In the genomic region with DNA sequence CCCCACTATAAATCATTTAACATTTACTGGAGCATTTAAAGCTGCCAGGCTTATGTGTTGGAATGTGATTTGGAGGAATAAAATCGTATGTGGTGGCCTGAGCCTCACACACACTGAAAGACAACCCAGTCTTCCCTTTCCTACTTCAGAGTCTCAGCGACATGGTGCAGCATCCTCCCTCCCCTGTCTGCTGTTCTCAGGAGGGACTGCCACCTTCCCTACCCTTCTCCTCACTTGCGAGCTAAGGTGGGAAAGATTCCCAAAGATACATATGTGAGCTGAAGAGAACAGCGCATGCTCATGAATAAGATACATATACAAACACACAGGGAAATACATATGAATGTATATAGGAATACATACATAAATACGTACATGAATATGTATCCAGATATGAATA, we compare ENCODE assay signal across 24 mouse cellular contexts.
A peak's percentile ranks its signal among the peaks of the same experiment; 100 is the strongest.
DNase-seq lines count a peak whose midpoint lies in the region; ATAC-seq and TF ChIP-seq lines count a peak whose summit lies in the region.
"Had no signal": no experiment of that assay in that cellular context is flagged by ENCODE, and none has a peak within 500 bp of the region (broad histone marks: within the 10 kb centered on the region; RNA-seq: fewer than 3 reads in every experiment).

No protein-coding gene starts in this region.

- no peak for TF ChIP-seq POLR2A in spleen, adult 2 months (IDR thresholded peaks at IDR 0.05; ENCODE audit: low read depth, low read length)

- H3K36me3 ChIP-seq in forebrain, embryonic 13.5 days (ENCODE audit: poor library complexity, severe bottlenecking) = no peaks in the 10 kb centered on the region
- H3K36me3 ChIP-seq in forebrain, embryonic 12.5 days (replicated peaks) = no peaks in the 10 kb centered on the region
- H3K36me3 ChIP-seq in forebrain, embryonic 16.5 days (ENCODE audit: control insufficient read depth, insufficient read depth) = no peaks in the 10 kb centered on the region
- H3K36me3 ChIP-seq in forebrain, embryonic 14.5 days (ENCODE audit: control insufficient read depth, insufficient read depth, low read length) = no peaks in the 10 kb centered on the region
- H3K36me3 ChIP-seq in spleen, adult 2 months (ENCODE audit: control insufficient read depth, insufficient read depth, low read length) = no peaks in the 10 kb centered on the region
- H3K36me3 ChIP-seq: embryonic facial prominence, embryonic 10.5 days; embryonic facial prominence, embryonic 12.5 days had no signal

- no peak for DNase-seq in forebrain, embryonic 14.5 days (ENCODE audit: low spot score)
- no peak for DNase-seq in frontal cortex, postnatal 36 days (ENCODE audit: low spot score in 2 of 2)
- no peak for DNase-seq in spleen, adult 2 months (ENCODE audit: low read depth in 1 of 2, low spot score in 2 of 2)
- DNase-seq in spleen, adult 18-20 months = no peak
- DNase-seq: adrenal gland, adult 8-10 months; adrenal gland, postnatal 14 days; adrenal gland, postnatal 36 days; B cell, adult 2 months; cerebellum, adult 11-12 months; cerebellum, adult 2 months; cerebellum, adult 9-10 months; cerebellum, postnatal 10 days; cerebellum, postnatal 25 days had no signal

- no peaks in the 10 kb centered on the region for H3K27me3 ChIP-seq in forebrain, embryonic 13.5 days
- no peaks in the 10 kb centered on the region for H3K27me3 ChIP-seq in forebrain, embryonic 12.5 days
- H3K27me3 ChIP-seq in forebrain, embryonic 16.5 days (replicated peaks; ENCODE audit: control insufficient read depth, insufficient read depth, low read length) = no peaks in the 10 kb centered on the region
- no peaks in the 10 kb centered on the region for H3K27me3 ChIP-seq in forebrain, embryonic 14.5 days (replicated peaks; ENCODE audit: control insufficient read depth, insufficient read depth, low read length)
- H3K27me3 ChIP-seq in spleen, adult 2 months (ENCODE audit: control insufficient read depth, insufficient read depth, low read length) = no peaks in the 10 kb centered on the region
- H3K27me3 ChIP-seq: CH12.LX; embryonic facial prominence, embryonic 12.5 days; Patski had no signal

- ATAC-seq in forebrain, embryonic 13.5 days = peak; percentile 33; the same call in 1 of the 2 replicates
- ATAC-seq in forebrain, embryonic 12.5 days (ENCODE audit: low FRiP score) = no peak
- peak; percentile 49 for ATAC-seq in forebrain, embryonic 16.5 days
- no peak for ATAC-seq in forebrain, embryonic 14.5 days
- ATAC-seq in frontal cortex, adult (ENCODE audit: low TSS enrichment) = peak; percentile 53
- ATAC-seq: activated CD4-positive, CD25-positive, alpha-beta regulatory T cell, adult 4 months; CD4-positive, CD25-positive, alpha-beta regulatory T cell, adult 4 months; Patski had no signal

- no peaks in the 10 kb centered on the region for H3K9me3 ChIP-seq in forebrain, embryonic 13.5 days (replicated peaks)
- H3K9me3 ChIP-seq in forebrain, embryonic 12.5 days = no peaks in the 10 kb centered on the region
- no peaks in the 10 kb centered on the region for H3K9me3 ChIP-seq in forebrain, embryonic 16.5 days (ENCODE audit: control insufficient read depth, low read length)
- no peaks in the 10 kb centered on the region for H3K9me3 ChIP-seq in forebrain, embryonic 14.5 days (replicated peaks; ENCODE audit: control insufficient read depth, low read length)
- H3K9me3 ChIP-seq: embryonic facial prominence, embryonic 10.5 days; embryonic facial prominence, embryonic 12.5 days; G1E had no signal

- no peak for TF ChIP-seq CTCF in spleen, adult 2 months (IDR thresholded peaks at IDR 0.05; ENCODE audit: extremely low read depth, insufficient read depth, insufficient read length, insufficient replicate concordance)

- H3K4me1 ChIP-seq in forebrain, embryonic 13.5 days = peaks cover 6% of the 10 kb centered on the region; the same call in 1 of the 2 replicates
- peaks cover 7% of the 10 kb centered on the region for H3K4me1 ChIP-seq in forebrain, embryonic 12.5 days
- peaks cover 6% of the 10 kb centered on the region for H3K4me1 ChIP-seq in forebrain, embryonic 16.5 days (replicated peaks; ENCODE audit: control insufficient read depth, insufficient read depth, low read length)
- H3K4me1 ChIP-seq in forebrain, embryonic 14.5 days (ENCODE audit: control insufficient read depth, insufficient read depth, low read length) = no peaks in the 10 kb centered on the region
- H3K4me1 ChIP-seq in spleen, adult 2 months (ENCODE audit: control insufficient read depth, insufficient read depth, insufficient read length) = peaks cover 31% of the 10 kb centered on the region

- H3K9ac ChIP-seq in forebrain, embryonic 13.5 days = no peak overlapping the region
- H3K9ac ChIP-seq in forebrain, embryonic 12.5 days = no peak overlapping the region
- H3K9ac ChIP-seq in forebrain, embryonic 16.5 days (replicated peaks; ENCODE audit: low read depth, low read length) = no peak overlapping the region
- no peak overlapping the region for H3K9ac ChIP-seq in forebrain, embryonic 14.5 days (ENCODE audit: low read length)
- H3K9ac ChIP-seq: embryonic facial prominence, embryonic 12.5 days had no signal

- H3K4me2 ChIP-seq in forebrain, embryonic 13.5 days = no peak overlapping the region
- H3K4me2 ChIP-seq in forebrain, embryonic 12.5 days = no peak overlapping the region
- H3K4me2 ChIP-seq in forebrain, embryonic 16.5 days (ENCODE audit: low read length) = no peak overlapping the region
- H3K4me2 ChIP-seq in forebrain, embryonic 14.5 days (ENCODE audit: low read length) = no peak overlapping the region
- H3K4me2 ChIP-seq: embryonic facial prominence, embryonic 12.5 days had no signal

- H3K4me3 ChIP-seq in forebrain, embryonic 13.5 days = no peak overlapping the region
- no peak overlapping the region for H3K4me3 ChIP-seq in forebrain, embryonic 12.5 days (replicated peaks)
- H3K4me3 ChIP-seq in forebrain, embryonic 16.5 days (replicated peaks; ENCODE audit: low read length) = no peak overlapping the region
- no peak overlapping the region for H3K4me3 ChIP-seq in forebrain, embryonic 14.5 days (ENCODE audit: low read depth, low read length)
- H3K4me3 ChIP-seq in spleen, adult 2 months (ENCODE audit: extremely low read depth, insufficient read depth, insufficient read length) = no peak overlapping the region
- H3K4me3 ChIP-seq: embryonic facial prominence, embryonic 10.5 days; embryonic facial prominence, embryonic 12.5 days had no signal

- no peak overlapping the region for H3K27ac ChIP-seq in forebrain, embryonic 13.5 days
- H3K27ac ChIP-seq in forebrain, embryonic 12.5 days = no peak overlapping the region
- H3K27ac ChIP-seq in forebrain, embryonic 16.5 days (ENCODE audit: low read length) = no peak overlapping the region; the same call in 1 of the 2 replicates
- H3K27ac ChIP-seq in forebrain, embryonic 14.5 days (ENCODE audit: low read depth, low read length) = no peak overlapping the region
- peak overlapping the region; percentile 36; the same call in 1 of the 2 replicates for H3K27ac ChIP-seq in spleen, adult 2 months (ENCODE audit: insufficient read depth, low read length)
- H3K27ac ChIP-seq: embryonic facial prominence, embryonic 10.5 days; embryonic facial prominence, embryonic 12.5 days had no signal

- 90% methylated on average over 5 of the region's 5 CpGs for WGBS in forebrain, embryonic 13.5 days
- 90% methylated on average over 5 of the region's 5 CpGs for WGBS in forebrain, embryonic 12.5 days
- 75% methylated on average over 5 of the region's 5 CpGs for WGBS in forebrain, embryonic 16.5 days
- 85% methylated on average over 5 of the region's 5 CpGs for WGBS in forebrain, embryonic 14.5 days
- WGBS in spleen, adult 2 months = 85% methylated on average over 5 of the region's 5 CpGs

Comparison
In these comparisons a context has a peak if more than half of its experiments do, and no peak if none do; other contexts are left out.
1. ATAC-seq: peak in forebrain, embryonic 13.5 days (single experiment), forebrain, embryonic 16.5 days (single experiment) and frontal cortex, adult (single experiment); none in forebrain, embryonic 12.5 days (single experiment) and forebrain, embryonic 14.5 days (single experiment).